Mouse (Mus musculus): ENCODE results near the gene Scaper.

The Scaper gene

GRCm38 (mm10) chr9:55543703-55544401, 394.1 kb downstream of the Scaper start:
- in situ Hi-C loops (cut with MboI; ENCODE audit: low pct_unique_long_range_greater_than_20kb in 1 of 2, low sequenced_read_pairs in 2 of 2, unreplicated experiment in 1 of 2) = loop anchor here in 1 of 2 experiments (25.0 kb wide), 1 partner anchor 368 kb away; no protein-coding TSS in a partner anchor

- in situ Hi-C loops (cut with MboI; ENCODE audit: low pct_unique_long_range_greater_than_20kb in 1 of 2, low sequenced_read_pairs in 2 of 2, unreplicated experiment in 1 of 2) = loop anchor here in 1 of 2 experiments (25.0 kb wide), 1 partner anchor 369 kb away; no protein-coding TSS in a partner anchor
These were observed 394.6 kb downstream of the Scaper start for GRCm38 (mm10) chr9:55543336-55543702.

DNA sequence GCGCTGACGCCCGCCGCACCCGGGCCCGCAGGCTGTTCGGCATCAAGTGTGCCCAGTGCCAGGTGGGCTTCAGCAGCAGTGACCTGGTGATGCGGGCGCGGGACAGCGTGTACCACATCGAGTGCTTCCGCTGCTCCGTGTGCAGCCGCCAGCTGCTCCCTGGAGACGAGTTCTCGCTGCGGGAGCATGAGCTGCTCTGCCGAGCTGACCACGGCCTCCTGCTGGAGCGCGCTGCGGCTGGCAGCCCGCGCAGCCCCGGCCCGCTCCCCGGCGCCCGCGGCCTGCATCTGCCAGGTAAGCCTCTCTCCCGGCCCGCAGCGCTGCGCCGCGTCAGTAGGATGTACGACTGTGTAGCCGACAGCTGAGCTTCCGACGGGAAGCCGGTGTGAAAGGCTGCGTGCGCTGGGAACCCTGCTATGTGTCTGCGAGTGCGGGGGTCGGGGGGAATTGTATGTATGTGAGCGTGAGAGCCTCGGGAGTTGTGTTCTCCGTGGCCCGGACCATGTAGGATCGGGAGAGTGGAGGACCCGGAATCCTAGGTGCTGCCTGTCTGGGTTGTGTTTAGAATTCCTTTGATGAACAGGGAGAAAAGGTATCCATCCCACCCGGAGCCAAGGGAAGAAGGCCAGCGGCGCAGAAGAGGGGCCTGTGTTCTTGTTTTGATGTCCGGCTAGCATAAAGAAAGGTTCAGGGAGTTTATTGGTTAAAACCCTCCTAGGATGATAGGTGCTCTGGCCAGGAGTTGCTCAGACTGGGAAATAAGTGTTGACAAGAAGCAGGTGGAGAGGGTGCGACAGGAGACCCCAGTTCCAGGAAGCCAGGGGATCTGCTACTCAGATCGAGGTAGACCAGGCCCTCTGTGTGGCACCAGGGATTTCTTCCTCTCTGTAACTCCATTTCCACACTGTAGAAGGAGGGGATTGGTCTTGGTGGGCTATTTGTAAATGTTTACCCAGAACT, 395.3 kb downstream of the Scaper start:
- in situ Hi-C loops (cut with MboI; ENCODE audit: low pct_unique_long_range_greater_than_20kb in 1 of 2, low sequenced_read_pairs in 2 of 2, unreplicated experiment in 1 of 2) = loop anchor here in 1 of 2 experiments (25.0 kb wide), 1 partner anchor 370 kb away; no protein-coding TSS in a partner anchor

GRCm38 (mm10) chr9:55541681-55542365, 396.1 kb downstream of the Scaper start:
- in situ Hi-C loops (cut with MboI; ENCODE audit: low pct_unique_long_range_greater_than_20kb in 1 of 2, low sequenced_read_pairs in 2 of 2, unreplicated experiment in 1 of 2) = loop anchor here in 1 of 2 experiments (25.0 kb wide), 1 partner anchor 370 kb away; no protein-coding TSS in a partner anchor

- in situ Hi-C loops (cut with MboI; ENCODE audit: low pct_unique_long_range_greater_than_20kb in 1 of 2, low sequenced_read_pairs in 2 of 2, unreplicated experiment in 1 of 2) = loop anchor here in 1 of 2 experiments (25.0 kb wide), 1 partner anchor 371 kb away; no protein-coding TSS in a partner anchor
These were observed 397.0 kb downstream of the Scaper start for GRCm38 (mm10) chr9:55540888-55541287.

DNA sequence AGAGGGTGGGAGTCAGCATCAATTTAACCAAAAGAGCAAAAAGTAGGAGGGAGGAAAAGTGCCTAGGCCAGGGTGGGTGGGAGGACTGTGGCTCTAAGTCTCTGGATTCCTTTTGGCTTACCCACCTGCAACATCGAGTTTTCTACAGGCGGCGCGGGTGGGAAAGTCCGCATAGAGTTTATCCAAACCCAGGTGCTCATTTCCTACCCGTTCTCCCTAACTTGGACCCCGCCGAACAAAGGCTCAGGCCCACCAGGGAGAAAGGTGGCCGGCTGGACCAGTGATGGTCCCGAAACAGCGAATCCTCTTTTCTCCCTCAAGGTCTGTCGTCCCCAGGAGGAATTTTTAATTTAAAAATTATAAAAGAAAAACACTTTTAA, 397.5 kb downstream of the Scaper start:
- in situ Hi-C loops (cut with MboI; ENCODE audit: low pct_unique_long_range_greater_than_20kb in 1 of 2, low sequenced_read_pairs in 2 of 2, unreplicated experiment in 1 of 2) = loop anchor here in 1 of 2 experiments (25.0 kb wide), 1 partner anchor 372 kb away; no protein-coding TSS in a partner anchor

GRCm38 (mm10) chr9:55539661-55540390, 398.1 kb downstream of the Scaper start:
- in situ Hi-C loops (cut with MboI; ENCODE audit: low pct_unique_long_range_greater_than_20kb in 1 of 2, low sequenced_read_pairs in 2 of 2, unreplicated experiment in 1 of 2) = loop anchor here in 1 of 2 experiments (25.0 kb wide), 1 partner anchor 372 kb away; no protein-coding TSS in a partner anchor

GRCm38 (mm10) chr9:55539006-55539405, 398.9 kb downstream of the Scaper start:
- in situ Hi-C loops (cut with MboI; ENCODE audit: low pct_unique_long_range_greater_than_20kb in 1 of 2, low sequenced_read_pairs in 2 of 2, unreplicated experiment in 1 of 2) = loop anchor here in 1 of 2 experiments (25.0 kb wide), 1 partner anchor 373 kb away; no protein-coding TSS in a partner anchor

GRCm38 (mm10) chr9:55538377-55538776, 399.5 kb downstream of the Scaper start, which contains the start of gene Isl2:
Isl2 (plus strand) TSS chr9:55538672.
- in situ Hi-C loops (cut with MboI; ENCODE audit: low pct_unique_long_range_greater_than_20kb in 1 of 2, low sequenced_read_pairs in 2 of 2, unreplicated experiment in 1 of 2) = loop anchor here in 1 of 2 experiments (25.0 kb wide), 1 partner anchor 374 kb away; no protein-coding TSS in a partner anchor

- in situ Hi-C loops (cut with MboI; ENCODE audit: low pct_unique_long_range_greater_than_20kb in 1 of 2, low sequenced_read_pairs in 2 of 2, unreplicated experiment in 1 of 2) = loop anchor here in 1 of 2 experiments (25.0 kb wide), 1 partner anchor 376 kb away; no protein-coding TSS in a partner anchor
These were observed 402.0 kb downstream of the Scaper start for GRCm38 (mm10) chr9:55535907-55536306.

- in situ Hi-C loops (cut with MboI; ENCODE audit: low pct_unique_long_range_greater_than_20kb in 1 of 2, low sequenced_read_pairs in 2 of 2, unreplicated experiment in 1 of 2) = loop anchor here (5.0 to 25.0 kb wide), 3 partner anchors 93 to 387 kb away; no protein-coding TSS in a partner anchor
These were observed 412.2 kb downstream of the Scaper start for GRCm38 (mm10) chr9:55525716-55526115.

DNA sequence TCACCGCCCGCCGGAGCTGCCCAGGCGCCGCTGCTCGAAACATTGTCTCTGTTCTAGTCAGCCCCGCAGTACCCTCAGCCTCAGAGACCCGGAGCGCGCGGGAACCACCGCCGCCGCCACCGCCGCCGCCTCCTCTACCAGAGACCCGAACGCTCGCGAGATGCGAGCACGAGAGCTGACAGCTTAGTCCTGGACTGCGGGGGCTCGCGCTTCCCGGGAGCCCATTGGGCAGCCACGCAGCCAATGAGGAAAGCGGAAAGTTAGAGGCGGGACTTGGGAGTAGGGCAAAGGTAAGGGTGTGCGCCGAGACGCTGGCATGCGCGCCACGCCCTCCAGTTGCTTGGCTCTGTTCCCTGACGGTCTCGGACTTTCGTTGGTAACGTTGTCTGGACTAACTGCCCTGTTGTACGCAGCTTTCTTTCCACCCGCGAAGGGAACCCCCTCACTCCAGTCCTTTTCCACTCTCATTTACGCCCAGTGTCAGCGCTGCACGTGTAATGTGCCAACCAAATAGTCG, 425.8 kb downstream of the Scaper start, which contains the start of gene Etfa:
TSS of gene Etfa (minus strand) at position 217 of the 517 bp plus-strand sequence.
- in situ Hi-C loops (cut with MboI; ENCODE audit: low pct_unique_long_range_greater_than_20kb in 1 of 2, low sequenced_read_pairs in 2 of 2, unreplicated experiment in 1 of 2) = no loop called here

DNA sequence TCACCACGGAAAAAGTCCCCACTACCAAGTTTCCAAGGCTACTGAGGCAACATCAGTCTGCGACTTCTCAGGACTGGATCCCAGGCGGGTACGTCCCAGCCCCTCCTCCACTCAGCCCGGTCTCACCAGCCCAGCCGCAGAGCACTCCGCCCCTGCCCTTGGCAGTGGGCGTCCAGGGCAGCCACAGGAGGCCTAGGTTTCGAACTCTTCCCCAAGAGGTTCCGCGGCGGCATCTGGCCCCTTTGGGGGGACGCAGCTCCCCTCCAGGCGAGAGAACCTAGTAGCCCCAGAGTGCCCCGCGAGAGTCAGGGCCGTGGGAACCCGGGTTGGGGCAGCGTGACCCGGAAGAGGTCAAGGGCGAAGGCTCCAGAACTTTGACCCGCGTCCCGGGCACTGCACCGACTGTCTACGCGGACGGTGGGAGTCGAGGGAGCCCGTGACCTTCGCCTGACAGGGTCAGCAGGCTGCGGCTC, 426.4 kb downstream of the Scaper start:
- in situ Hi-C loops (cut with MboI; ENCODE audit: low pct_unique_long_range_greater_than_20kb in 1 of 2, low sequenced_read_pairs in 2 of 2, unreplicated experiment in 1 of 2) = no loop called here

DNA sequence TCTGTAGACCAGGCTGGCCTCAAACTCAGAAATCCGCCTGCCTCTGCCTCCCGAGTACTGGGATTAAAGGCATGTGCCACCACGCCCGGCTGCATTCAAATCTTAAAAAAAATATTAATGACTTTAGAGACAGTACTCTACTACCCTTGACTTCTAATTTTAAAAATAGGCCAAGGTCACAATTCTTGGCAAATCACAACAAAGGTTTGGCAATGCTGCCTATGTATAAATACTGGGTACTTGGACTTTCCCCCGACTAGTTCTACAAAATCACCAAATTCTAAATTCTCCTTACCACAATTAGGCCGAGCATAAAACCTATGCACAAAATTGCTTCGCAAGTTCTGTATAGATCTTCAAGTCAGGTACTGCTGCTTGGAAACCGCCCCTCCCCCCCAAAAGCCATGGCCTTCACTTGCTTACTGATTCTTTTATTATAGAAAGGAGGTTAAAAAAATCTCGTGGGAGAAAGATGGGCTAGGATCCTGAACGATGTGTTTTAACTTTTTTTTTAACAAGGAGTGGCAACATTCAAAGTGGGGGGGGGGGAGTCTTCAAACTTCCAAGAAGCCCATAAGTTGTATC, 427.2 kb downstream of the Scaper start:
- in situ Hi-C loops (cut with MboI; ENCODE audit: low pct_unique_long_range_greater_than_20kb in 1 of 2, low sequenced_read_pairs in 2 of 2, unreplicated experiment in 1 of 2) = no loop called here

GRCm38 (mm10) chr9:55509731-55510130, 428.2 kb downstream of the Scaper start:
- in situ Hi-C loops (cut with MboI; ENCODE audit: low pct_unique_long_range_greater_than_20kb in 1 of 2, low sequenced_read_pairs in 2 of 2, unreplicated experiment in 1 of 2) = no loop called here

DNA sequence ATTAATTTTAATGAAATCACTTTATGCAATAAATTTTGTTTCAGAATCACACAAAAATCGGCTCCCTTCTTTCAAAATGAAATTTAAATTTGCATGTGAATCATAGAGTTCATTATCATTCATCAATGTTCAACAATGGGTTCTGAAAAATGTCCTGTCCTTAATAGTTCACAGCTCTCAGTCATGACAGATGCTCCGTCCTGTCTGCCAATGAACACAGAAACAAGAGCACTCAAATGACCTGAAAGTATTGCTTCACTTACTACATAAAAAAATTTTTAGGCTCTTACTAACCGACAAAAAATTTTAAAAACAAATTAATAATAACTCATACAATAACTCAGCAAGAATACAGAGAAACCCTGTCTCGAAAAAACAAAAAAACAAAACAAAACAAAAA, 429.2 kb downstream of the Scaper start:
- in situ Hi-C loops (cut with MboI; ENCODE audit: low pct_unique_long_range_greater_than_20kb in 1 of 2, low sequenced_read_pairs in 2 of 2, unreplicated experiment in 1 of 2) = no loop called here

DNA sequence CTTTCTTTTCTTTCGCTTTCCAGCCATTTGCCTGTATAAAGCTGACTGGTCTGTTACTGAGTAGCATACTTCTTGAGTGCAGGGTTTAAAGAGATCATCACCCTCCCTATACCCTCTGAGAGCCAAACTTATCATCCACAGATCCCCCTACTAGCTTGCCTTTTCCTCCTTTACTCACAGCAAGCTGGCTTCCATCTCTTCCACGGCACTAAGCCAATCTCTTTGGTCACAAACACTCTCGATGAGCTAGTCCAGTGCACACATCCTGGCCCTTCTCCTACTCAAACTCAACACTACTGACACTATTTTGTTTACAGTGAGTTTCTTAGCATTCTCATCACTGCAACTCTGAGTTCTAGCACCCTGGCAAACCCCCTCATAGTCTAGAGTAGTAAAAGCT, 430.0 kb downstream of the Scaper start:
- in situ Hi-C loops (cut with MboI; ENCODE audit: low pct_unique_long_range_greater_than_20kb in 1 of 2, low sequenced_read_pairs in 2 of 2, unreplicated experiment in 1 of 2) = no loop called here
